Mouse (Mus musculus) lung, embryonic 15.5 days (tissue): ENCODE measurements around the gene Slc4a3. TPM values are rescaled to one million over a fixed set of nuclear protein-coding genes. Genes with fewer than 3 reads are reported as not detected.

Experiments used
- ATAC-seq: fragments of 200-750 bp; cut with Nextera tagmentation; 2 replicates; pipeline ENCODE4 v1.8.0; 2017; ENCODE audit warnings: moderate number of reproducible peaks, borderline replicate concordance; ENCODE audit not compliant: low FRiP score, low TSS enrichment; ENCODE audit errors: extremely low read depth
- H3K27ac ChIP-seq: fragments of 300-500 bp; sonication (generic); 2 replicates; pipeline ENCODE4 v1.5.1; 2015; ENCODE audit warnings: moderate library complexity, mild to moderate bottlenecking, inconsistent platforms
- H3K27me3 ChIP-seq: fragments of 300-500 bp; sonication (generic); 2 replicates; pipeline ENCODE4 v1.6.1; 2015; ENCODE audit warnings: inconsistent platforms
- H3K36me3 ChIP-seq: fragments of 300-500 bp; sonication (generic); 2 replicates; pipeline ENCODE4 v1.6.1; 2015; ENCODE audit warnings: inconsistent platforms
- H3K4me1 ChIP-seq: fragments of 300-500 bp; sonication (generic); 2 replicates; pipeline ENCODE4 v1.6.1; 2015; ENCODE audit warnings: inconsistent platforms
- H3K4me2 ChIP-seq: fragments of 300-500 bp; sonication (generic); 2 replicates; pipeline ENCODE4 v1.6.1; 2015; ENCODE audit warnings: inconsistent platforms, mild to moderate bottlenecking, moderate library complexity
- H3K4me3 ChIP-seq: fragments of 300-500 bp; sonication (generic); 2 replicates; pipeline ENCODE4 v1.5.1; 2015; ENCODE audit warnings: mild to moderate bottlenecking, inconsistent platforms
- H3K9ac ChIP-seq: fragments of 300-500 bp; sonication (generic); 2 replicates; pipeline ENCODE4 v1.6.1; 2015; ENCODE audit warnings: inconsistent platforms
- H3K9me3 ChIP-seq: fragments of 300-500 bp; sonication (generic); 2 replicates; pipeline ENCODE4 v1.6.1; 2016; ENCODE audit warnings: inconsistent platforms
- WGBS: fragments of 180-500 bp; shearing (Covaris S2); methylation state at CpG from one replicate; pipeline ENCODE4 v1.1.7; 2015; 5-methylcytosine and 5-hydroxymethylcytosine counted together
- polyA plus RNA-seq: library from polyadenylated mRNA; unstranded; fragments of >200 nt; fragmentation: Nextera tagmentation; extraction: Ambion mirVana; gene quantifications from 2 replicates; pipeline ENCODE4 v1.2.1, GENCODE M21; 2015

The Slc4a3 gene
- polyA plus RNA-seq, 1 experiment from 2014 or later = 13.2 TPM

- Histone ChIP-seq H3K4me1 (peaks cover 11% of the 10 kb centered on the region), H3K4me3 (no peak overlapping the region), H3K9me3 (no peaks in the 10 kb centered on the region), H3K9ac (no peak overlapping the region), H3K36me3 (peaks cover 10% of the 10 kb centered on the region; the same call in 1 of the 2 replicates), H3K27ac (no peak overlapping the region), H3K4me2 (no peak overlapping the region), H3K27me3 (peaks cover 5% of the 10 kb centered on the region; the same call in 1 of the 2 replicates)
- WGBS = 76% methylated on average over 15 of the region's 15 CpGs
- no peak for ATAC-seq
Observed at GRCm38 (mm10) chr1:75550586-75550985, 4.5 kb downstream of the Slc4a3 start.

GRCm38 (mm10) chr1:75555680-75556079, 9.6 kb downstream of the Slc4a3 start:
- ATAC-seq = no peak
- 86% methylated on average over 7 of the region's 7 CpGs for WGBS
- Histone ChIP-seq H3K4me2 (no peak overlapping the region), H3K27me3 (peaks cover 3% of the 10 kb centered on the region; the same call in 1 of the 2 replicates), H3K4me3 (no peak overlapping the region), H3K9ac (no peak overlapping the region), H3K9me3 (no peaks in the 10 kb centered on the region), H3K4me1 (peaks cover 7% of the 10 kb centered on the region), H3K27ac (no peak overlapping the region), H3K36me3 (peaks cover 10% of the 10 kb centered on the region; the same call in 1 of the 2 replicates)

DNA sequence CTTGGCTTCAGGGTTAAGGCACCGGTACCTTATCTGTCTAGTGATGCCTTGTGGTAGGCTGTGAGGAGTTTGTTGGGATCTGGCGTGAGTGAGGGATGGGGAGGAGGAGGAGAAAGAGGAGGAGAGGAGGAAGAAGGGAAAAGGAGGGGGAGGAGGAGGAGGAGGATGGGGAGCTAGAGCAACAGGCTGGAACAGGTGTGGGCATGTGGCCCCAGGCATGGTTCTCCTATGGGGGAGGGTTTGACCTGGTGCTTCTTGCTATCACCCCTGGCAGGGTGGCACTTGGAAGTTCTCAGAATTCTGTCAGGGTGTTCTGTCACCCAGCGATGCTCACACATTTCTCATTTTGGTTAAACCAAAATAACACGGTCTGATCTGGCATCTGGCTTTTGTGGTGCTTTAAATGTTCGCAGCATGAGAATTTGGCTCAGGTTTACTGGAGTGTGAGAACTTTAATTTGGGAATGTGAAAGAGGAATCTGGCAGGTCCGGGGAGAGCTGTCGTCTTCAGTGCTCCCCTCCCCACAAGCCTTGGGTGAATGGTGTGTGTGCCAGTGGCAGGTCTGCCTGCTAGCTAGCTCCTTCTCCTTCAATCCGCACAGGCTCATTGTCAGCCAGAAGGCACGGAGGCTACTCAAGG, 10.2 kb downstream of the Slc4a3 start:
- peaks cover 3% of the 10 kb centered on the region; the same call in 1 of the 2 replicates for H3K27me3 ChIP-seq
- no peak overlapping the region for H3K9ac ChIP-seq
- ATAC-seq = no peak
- H3K27ac ChIP-seq = no peak overlapping the region
- H3K9me3 ChIP-seq = no peaks in the 10 kb centered on the region
- H3K36me3 ChIP-seq = peaks cover 10% of the 10 kb centered on the region; the same call in 1 of the 2 replicates
- peaks cover 7% of the 10 kb centered on the region for H3K4me1 ChIP-seq
- 77% methylated on average over 9 of the region's 9 CpGs for WGBS
- H3K4me3 ChIP-seq = no peak overlapping the region
- H3K4me2 ChIP-seq = no peak overlapping the region

DNA sequence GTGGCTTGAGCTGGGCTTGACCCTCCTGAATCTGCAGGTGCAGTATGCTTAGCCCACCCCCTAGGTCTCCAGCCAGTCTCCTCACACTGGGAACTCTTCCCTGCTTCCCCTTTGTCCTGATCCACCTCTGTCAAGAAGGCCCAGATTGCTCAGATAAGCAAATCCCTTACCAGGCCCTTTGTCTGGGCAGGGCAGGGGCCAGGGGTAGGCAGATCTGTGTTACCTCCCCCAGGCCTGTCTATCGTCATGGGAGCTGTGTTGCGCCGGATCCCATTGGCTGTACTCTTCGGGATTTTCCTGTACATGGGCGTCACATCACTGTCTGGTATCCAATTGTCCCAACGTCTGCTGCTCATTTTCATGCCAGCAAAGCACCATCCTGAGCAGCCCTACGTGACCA, 11.0 kb downstream of the Slc4a3 start:
- no peak overlapping the region for H3K4me3 ChIP-seq
- H3K36me3 ChIP-seq = 0 out of 2 replicates have a peak, but pooled peaks cover 5% of the 10 kb centered on the region
- H3K27me3 ChIP-seq = peaks cover 3% of the 10 kb centered on the region; the same call in 1 of the 2 replicates
- H3K9me3 ChIP-seq = no peaks in the 10 kb centered on the region
- WGBS = 88% methylated on average over 7 of the region's 7 CpGs
- no peak overlapping the region for H3K27ac ChIP-seq
- no peak for ATAC-seq
- no peak overlapping the region for H3K4me2 ChIP-seq
- peaks cover 7% of the 10 kb centered on the region for H3K4me1 ChIP-seq
- H3K9ac ChIP-seq = no peak overlapping the region

DNA sequence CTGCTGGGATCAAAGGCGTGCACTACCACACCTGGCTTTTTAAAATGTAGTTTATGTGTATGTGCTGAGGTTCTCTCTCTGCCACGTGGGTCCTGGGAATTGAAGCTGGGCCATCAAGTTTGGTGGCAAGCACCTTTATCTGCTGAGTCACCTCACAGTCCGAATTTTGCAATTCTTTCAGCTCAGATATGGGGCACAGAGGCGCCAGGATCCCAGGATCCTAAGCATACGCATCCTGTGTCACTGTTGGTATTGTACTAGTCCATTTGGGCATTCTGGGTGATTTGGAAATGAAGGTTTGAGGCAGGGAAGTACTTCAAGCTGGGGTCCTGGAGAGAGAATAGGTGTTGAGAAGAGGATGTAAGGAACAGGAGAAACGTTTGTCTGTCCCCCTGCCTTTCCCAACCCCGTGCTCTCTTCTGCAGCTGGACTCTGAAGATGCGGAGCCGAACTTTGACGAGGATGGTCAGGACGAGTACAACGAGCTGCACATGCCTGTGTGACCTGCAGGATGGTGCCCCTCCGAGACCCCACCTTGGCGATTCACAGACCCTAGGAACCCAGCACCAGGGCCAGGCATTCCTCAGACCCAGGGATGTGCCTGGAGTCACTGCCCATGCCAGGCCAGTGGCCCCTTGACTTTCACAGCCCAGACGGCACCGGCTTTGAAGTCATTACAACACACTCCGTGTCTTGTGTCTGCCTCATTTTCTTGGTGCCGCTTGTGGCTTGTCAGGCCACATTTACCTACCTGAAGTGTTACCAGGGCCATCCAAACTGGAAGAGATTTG, 12.5 kb downstream of the Slc4a3 start:
- H3K27ac ChIP-seq = peak overlapping the region; percentile 64
- peaks cover 7% of the 10 kb centered on the region for H3K4me1 ChIP-seq
- H3K27me3 ChIP-seq = peaks cover 3% of the 10 kb centered on the region; the same call in 1 of the 2 replicates
- WGBS = 78% methylated on average over 18 of the region's 18 CpGs
- H3K36me3 ChIP-seq = 0 out of 2 replicates have a peak, but pooled peaks cover 5% of the 10 kb centered on the region
- H3K4me2 ChIP-seq = no peak overlapping the region
- no peak for ATAC-seq
- H3K4me3 ChIP-seq = no peak overlapping the region
- H3K9ac ChIP-seq = no peak overlapping the region
- H3K9me3 ChIP-seq = no peaks in the 10 kb centered on the region

- H3K4me1 ChIP-seq = peaks cover 7% of the 10 kb centered on the region
- no peaks in the 10 kb centered on the region for H3K9me3 ChIP-seq
- ATAC-seq = peak; percentile 95
- peak overlapping the region; percentile 16; the same call in 1 of the 2 replicates for H3K4me3 ChIP-seq
- H3K27me3 ChIP-seq = peaks cover 3% of the 10 kb centered on the region; the same call in 1 of the 2 replicates
- H3K9ac ChIP-seq = peak overlapping the region; percentile 26; the same call in 1 of the 2 replicates
- H3K27ac ChIP-seq = peak overlapping the region; percentile 64
- 0 out of 2 replicates have a peak, but pooled peaks cover 5% of the 10 kb centered on the region for H3K36me3 ChIP-seq
- H3K4me2 ChIP-seq = peak overlapping the region; percentile 54
- WGBS = 5% methylated on average over 17 of the region's 17 CpGs
Observed at GRCm38 (mm10) chr1:75559212-75559925, 13.3 kb downstream of the Slc4a3 start.

- H3K4me2 ChIP-seq = no peak overlapping the region
- H3K9me3 ChIP-seq = no peaks in the 10 kb centered on the region
- no peak overlapping the region for H3K27ac ChIP-seq
- 0 out of 2 replicates have a peak, but pooled peaks cover 1% of the 10 kb centered on the region for H3K36me3 ChIP-seq
- peaks cover 3% of the 10 kb centered on the region; the same call in 1 of the 2 replicates for H3K27me3 ChIP-seq
- peaks cover 7% of the 10 kb centered on the region for H3K4me1 ChIP-seq
- no peak overlapping the region for H3K4me3 ChIP-seq
- H3K9ac ChIP-seq = 0 out of 2 replicates have a peak overlapping the region, but pooled peaks have one; percentile 26
- ATAC-seq = no peak
- WGBS = 75% methylated on average over 12 of the region's 12 CpGs
Observed at GRCm38 (mm10) chr1:75560206-75560913, 14.3 kb downstream of the Slc4a3 start.

DNA sequence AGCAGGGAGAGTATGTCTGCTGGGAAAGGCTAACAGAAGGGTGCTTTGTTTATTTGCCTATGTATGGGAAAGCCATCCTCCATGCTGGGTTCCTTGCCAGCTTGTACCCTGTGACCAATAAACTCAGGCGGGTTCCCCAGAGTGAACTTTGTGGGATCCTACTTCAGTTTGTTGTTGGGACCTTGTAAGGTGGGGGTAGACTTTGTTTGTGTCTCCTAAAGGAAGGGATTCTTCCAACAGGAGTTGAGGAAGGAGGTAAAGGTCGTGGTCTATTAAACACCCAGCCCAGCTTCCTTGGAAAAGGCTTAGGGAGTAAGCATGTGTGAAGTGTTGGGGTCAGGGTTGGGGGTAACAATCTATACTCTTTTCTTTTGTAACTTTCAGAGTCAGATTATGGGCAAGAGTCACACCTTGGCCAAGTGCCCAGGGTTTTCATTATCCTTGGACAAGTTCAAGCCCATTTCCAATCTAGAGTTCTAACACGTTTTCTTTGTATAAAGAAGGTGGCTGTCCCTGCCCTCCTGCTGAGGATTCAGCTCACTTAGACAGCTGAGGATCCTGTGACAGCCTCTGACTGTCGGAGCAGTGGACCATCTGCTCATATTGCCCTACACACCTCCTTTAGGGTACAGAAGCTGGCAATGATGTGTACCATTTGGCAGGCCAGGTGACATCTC, 15.3 kb downstream of the Slc4a3 start:
- H3K9ac ChIP-seq = no peak overlapping the region
- no peaks in the 10 kb centered on the region for H3K36me3 ChIP-seq
- no peak overlapping the region for H3K4me3 ChIP-seq
- H3K27me3 ChIP-seq = peaks cover 3% of the 10 kb centered on the region; the same call in 1 of the 2 replicates
- WGBS = 31% methylated on average over 4 of the region's 4 CpGs
- H3K27ac ChIP-seq = no peak overlapping the region
- H3K4me1 ChIP-seq = peaks cover 7% of the 10 kb centered on the region
- ATAC-seq = no peak
- H3K9me3 ChIP-seq = no peaks in the 10 kb centered on the region
- no peak overlapping the region for H3K4me2 ChIP-seq

GRCm38 (mm10) chr1:75561898-75562238, 15.8 kb downstream of the Slc4a3 start:
- ATAC-seq = no peak
- Histone ChIP-seq H3K9me3 (no peaks in the 10 kb centered on the region), H3K27me3 (peaks cover 3% of the 10 kb centered on the region; the same call in 1 of the 2 replicates), H3K4me1 (peaks cover 7% of the 10 kb centered on the region), H3K36me3 (no peaks in the 10 kb centered on the region), H3K4me3 (no peak overlapping the region), H3K4me2 (no peak overlapping the region), H3K27ac (no peak overlapping the region), H3K9ac (no peak overlapping the region)
- 33% methylated on average over 1 of the region's 1 CpGs for WGBS

DNA sequence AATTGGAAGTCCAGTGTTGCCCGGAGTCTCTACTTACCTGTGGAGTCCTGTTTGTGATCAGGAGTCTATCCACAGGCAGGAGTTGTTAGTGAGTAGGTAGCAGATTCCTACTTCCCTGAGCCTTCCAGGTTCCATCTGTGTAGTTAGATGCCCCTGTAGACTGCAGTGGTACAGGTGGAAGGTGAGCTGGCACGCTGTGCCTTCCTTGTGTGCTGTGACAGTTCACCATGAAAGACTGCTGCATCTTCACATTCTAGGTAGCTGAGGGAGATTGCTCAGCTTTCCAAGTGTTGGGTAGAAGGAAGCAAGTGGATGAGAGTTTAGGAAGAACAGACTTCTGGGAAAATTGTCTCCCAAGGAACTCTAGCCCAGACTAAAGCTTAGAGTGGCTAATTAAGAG, 18.0 kb downstream of the Slc4a3 start:
- WGBS = 76% methylated on average over 2 of the region's 2 CpGs
- Histone ChIP-seq H3K27ac (no peak overlapping the region), H3K4me3 (no peak overlapping the region), H3K4me2 (no peak overlapping the region), H3K4me1 (peaks cover 3% of the 10 kb centered on the region), H3K9ac (no peak overlapping the region), H3K9me3 (no peaks in the 10 kb centered on the region), H3K27me3 (no peaks in the 10 kb centered on the region), H3K36me3 (no peaks in the 10 kb centered on the region)
- ATAC-seq = no peak

GRCm38 (mm10) chr1:75564916-75565315, 18.9 kb downstream of the Slc4a3 start:
- Histone ChIP-seq H3K36me3 (no peaks in the 10 kb centered on the region), H3K4me1 (no peaks in the 10 kb centered on the region), H3K4me3 (no peak overlapping the region), H3K4me2 (no peak overlapping the region), H3K9me3 (no peaks in the 10 kb centered on the region), H3K27me3 (no peaks in the 10 kb centered on the region), H3K9ac (no peak overlapping the region), H3K27ac (no peak overlapping the region)
- WGBS = 20% methylated on average over 5 of the region's 5 CpGs
- no peak for ATAC-seq
